Mouse (Mus musculus) heart, adult 2 months (tissue): ENCODE measurements at regions not wholly inside any gene's neighbourhood (a gene's known extent, or its start where the extent isn't known, plus 50 kb on each side); places are given as distances from the start of the nearest gene placed in this dataset.

ENCODE experiments used
- CTCF ChIP-seq: fragments of 200-600 bp; IDR thresholded peaks from 2 replicates; pipeline ENCODE4 v1.8.1; 2022; ENCODE audit warnings: antibody characterized with exemption, mild to moderate bottlenecking, moderate library complexity
- EP300 ChIP-seq: fragments of 200-500 bp; IDR thresholded peaks from 2 replicates; pipeline ENCODE4 v1.6.1; 2011; ENCODE audit warnings: low read depth, low read length, control low read depth; ENCODE audit not compliant: insufficient read depth
- POLR2A ChIP-seq: fragments of 200-500 bp; IDR thresholded peaks from 2 replicates; pipeline ENCODE4 v1.6.1; 2011; ENCODE audit warnings: mild to moderate bottlenecking, low read depth, low read length, control low read depth; ENCODE audit not compliant: insufficient read depth

- TF ChIP-seq POLR2A (no peak), CTCF (no peak), EP300 (peak; percentile 88)
Observed at GRCm38 (mm10) chr3:133738936-133739335, 194.0 kb upstream of the Tet2 start.
